Mouse (Mus musculus) T-cell, adult 2 months (primary cell): Measurements from ENCODE around the gene Il25.

ENCODE experiments used
- DNase-seq: peaks from one replicate; pipeline ENCODE4 v3.0.0; 2022; ENCODE audit warnings: low spot score

Il25 gene

DNA sequence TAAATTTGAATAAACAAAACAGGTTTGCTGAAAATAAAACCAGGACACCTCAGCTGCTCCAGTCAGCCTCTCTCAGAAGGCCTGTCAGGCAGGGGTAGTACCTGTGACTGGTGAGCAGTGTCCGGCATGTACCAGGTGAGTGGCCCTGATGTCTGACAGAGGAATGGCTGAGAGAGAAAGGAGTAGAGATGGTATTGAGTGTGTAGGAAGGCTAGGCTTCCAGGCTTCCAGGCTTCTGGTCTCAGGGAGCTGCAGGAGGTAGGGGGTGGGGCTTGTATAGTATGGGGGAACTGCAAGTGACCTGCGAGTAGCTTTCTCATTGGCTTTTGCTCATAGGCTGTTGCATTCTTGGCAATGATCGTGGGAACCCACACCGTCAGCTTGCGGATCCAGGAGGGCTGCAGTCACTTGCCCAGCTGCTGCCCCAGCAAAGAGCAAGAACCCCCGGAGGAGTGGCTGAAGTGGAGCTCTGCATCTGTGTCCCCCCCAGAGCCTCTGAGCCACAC is at the start of gene Il25:
Gene Il25 (plus strand): TSS at position 51 of the 506 bp plus-strand sequence.
- DNase-seq = no peak

DNA sequence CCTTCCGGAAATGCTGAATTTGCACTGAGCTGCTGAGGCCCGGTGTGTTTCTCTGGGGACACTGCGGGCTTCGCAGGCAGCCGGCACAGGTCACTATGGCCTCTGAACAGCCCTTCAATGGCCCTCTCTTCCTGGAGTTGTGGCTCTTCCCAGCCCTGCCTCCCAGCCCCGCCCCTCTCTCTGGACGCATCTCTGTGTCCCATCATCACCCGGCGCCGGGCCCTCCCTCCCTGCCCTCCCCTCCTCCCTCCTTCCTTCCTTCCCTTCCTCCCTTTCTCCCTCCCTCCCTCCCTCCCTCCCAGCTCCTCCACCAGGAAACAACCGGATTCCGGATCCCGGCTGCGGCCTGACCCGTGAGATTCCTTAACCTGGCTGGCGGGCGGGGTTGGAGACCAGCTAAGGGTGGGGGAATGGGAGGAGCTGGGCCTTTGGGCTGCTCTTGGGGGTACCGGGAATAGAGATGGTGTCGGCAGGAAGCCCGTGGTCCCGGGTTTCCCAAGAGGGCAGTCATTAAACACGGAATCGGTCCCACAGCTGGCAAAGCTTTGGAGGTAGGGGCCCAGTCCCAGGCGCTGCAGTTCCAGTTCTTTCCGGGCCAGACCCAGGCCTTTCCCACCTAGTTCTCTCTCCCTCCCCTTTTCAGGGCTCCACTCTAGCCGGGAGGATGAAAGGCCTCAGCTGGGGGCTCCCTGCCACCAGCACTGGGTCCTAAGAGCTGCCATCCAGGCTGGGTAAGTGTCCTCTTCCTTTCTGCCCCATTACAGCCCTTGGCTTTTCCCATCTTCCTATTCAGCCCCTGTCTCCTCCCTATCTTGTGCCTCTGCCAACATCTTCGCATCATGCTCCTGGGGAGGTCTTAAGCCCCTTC is 49.1 kb upstream of the Il25 start, which contains the start of the genes Bcl2l2 and Gm20521:
Gene Bcl2l2 (plus strand): TSS at position 224 of the 868 bp plus-strand sequence.
Gene Gm20521 (plus strand): TSS at position 288 of the 868 bp plus-strand sequence.
- no peak for DNase-seq

DNA sequence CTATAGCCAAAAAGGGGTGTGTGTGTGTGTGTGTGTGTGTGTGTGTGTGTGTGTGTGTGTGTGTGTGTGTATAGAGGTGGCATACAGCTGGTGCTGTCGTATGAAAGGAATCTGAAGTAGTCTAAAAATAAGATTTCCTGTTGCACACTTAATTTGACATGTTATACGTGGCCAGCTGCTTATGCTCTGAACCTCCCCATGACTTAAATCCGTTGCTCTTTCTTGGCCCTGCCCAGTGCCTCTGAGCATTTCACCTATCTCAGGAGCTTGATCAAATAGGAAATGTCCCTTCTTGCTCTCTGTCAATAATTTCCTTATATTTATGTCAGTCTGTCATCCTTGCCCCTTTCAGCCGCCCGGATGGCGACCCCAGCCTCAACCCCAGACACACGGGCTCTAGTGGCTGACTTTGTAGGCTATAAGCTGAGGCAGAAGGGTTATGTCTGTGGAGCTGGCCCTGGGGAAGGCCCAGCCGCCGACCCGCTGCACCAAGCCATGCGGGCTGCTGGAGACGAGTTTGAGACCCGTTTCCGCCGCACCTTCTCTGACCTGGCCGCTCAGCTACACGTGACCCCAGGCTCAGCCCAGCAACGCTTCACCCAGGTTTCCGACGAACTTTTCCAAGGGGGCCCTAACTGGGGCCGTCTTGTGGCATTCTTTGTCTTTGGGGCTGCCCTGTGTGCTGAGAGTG is 48.3 kb upstream of the Il25 start:
- no peak for DNase-seq

DNA sequence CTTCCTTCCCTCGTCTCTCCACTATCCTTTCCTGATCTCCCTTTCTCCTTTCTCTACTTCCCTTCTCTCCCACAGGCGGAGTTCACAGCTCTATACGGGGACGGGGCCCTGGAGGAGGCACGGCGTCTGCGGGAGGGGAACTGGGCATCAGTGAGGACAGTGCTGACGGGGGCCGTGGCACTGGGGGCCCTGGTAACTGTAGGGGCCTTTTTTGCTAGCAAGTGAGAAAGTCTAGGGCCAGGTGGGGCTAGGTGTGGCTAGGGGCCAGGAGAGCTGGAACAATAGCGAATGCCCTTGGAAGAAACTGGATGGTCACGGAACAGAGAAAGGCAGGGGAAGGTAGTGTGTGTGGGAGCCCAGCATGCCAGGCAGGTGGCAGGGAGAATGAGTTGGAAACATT is 47.2 kb upstream of the Il25 start:
- no peak for DNase-seq

DNA sequence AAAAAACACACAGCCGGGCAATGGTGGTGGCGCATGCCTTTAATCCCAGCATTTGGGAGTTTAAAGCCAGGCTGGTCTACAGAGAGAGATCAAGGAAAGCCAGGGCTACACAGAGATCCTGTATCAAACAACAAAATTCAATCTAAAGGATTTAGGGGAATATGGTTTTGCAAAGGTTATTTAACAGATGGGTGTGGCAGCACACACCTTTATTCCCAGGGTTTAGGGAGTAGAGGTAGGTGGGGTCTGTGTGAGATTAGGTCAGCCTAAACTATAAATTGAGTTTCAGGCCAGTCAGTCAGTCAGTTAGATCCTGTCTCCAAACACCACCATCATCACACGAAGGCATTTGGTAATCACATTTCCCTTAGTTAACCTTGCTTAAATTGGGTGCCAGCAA is 40.3 kb upstream of the Il25 start, which contains the start of gene Pabpn1:
Gene Pabpn1 (plus strand): TSS at position 301 of the 400 bp plus-strand sequence.
- DNase-seq = no peak

DNA sequence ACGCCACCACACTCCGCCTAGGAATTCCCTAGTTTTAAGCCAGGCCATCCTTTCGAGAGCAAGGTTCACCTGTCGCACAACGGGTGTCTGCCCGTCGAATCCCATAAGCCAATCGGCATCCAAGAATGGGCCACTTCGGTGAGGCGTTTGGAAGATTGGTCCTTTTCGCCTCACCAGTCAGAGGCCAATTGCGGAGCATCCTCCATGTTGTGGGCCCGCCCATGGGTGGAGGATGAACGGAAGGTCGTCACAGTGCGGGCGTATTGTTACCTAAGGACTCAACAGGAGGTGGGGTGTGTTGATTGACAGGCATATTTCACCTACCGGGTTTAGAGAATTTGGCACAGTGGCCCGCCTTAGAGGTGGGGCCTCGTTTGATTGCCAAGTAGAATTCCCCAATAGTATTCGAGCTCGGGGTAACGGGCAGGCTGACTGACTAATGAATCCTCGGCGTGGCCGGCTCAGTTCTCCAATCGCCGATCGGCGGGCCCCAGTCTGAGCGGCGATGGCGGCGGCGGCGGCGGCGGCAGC is 38.8 kb upstream of the Il25 start:
- peak; percentile 99 for DNase-seq

DNA sequence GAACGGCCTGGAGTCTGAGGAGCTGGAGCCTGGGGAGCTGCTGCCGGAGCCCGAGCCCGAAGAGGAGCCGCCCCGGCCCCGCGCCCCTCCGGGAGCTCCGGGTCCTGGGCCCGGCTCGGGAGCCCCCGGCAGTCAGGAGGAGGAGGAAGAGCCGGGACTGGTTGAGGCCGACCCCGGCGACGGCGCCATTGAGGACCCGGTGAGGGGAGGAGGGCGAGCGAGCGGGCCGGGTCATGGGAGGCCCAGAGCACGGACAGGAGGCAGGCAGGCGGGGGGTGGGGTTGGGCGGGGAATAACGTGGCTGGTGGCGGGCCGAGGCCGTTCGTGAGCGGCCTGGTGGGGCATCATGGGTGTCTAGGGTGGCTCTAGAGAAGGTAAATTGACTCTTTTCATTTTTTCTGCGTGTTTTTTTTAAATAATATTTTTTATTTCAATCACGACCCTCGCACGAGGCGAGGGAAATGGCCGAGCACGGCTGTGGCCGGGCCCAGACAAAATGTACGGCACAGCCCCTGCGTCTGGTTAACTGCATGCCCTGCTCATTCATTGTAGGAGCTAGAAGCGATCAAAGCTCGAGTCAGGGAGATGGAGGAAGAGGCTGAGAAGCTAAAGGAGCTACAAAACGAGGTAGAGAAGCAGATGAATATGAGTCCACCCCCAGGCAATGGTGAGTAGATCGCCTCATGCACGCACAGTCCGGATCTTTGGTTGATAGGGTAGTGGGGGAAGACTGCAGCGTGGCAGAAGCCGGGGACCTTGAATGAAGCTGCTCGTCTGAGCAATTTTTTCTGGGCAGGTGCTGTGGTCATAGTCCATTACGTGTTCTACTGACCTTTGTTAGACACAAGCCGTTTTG is 38.0 kb upstream of the Il25 start:
- DNase-seq = no peak

DNA sequence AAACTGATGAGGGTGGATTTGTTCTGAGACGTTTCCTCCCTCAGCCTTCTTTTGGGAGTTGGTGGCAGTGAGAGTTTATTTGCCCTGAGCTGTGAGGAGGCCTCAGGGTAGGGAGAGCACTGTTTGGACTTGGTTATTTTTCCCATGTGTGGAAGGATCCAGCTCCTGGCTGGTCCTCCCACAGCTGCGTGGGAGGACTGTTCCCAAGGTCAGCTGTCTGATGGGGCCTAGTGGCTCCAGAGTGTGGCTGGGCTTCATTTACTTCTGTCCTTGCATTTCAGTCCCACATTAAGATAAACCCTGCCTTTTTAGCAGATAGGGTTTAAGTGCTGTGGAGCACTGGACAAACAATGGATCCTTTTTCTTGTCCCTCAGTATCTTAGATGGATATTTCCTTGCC is 35.0 kb upstream of the Il25 start:
- DNase-seq = no peak

DNA sequence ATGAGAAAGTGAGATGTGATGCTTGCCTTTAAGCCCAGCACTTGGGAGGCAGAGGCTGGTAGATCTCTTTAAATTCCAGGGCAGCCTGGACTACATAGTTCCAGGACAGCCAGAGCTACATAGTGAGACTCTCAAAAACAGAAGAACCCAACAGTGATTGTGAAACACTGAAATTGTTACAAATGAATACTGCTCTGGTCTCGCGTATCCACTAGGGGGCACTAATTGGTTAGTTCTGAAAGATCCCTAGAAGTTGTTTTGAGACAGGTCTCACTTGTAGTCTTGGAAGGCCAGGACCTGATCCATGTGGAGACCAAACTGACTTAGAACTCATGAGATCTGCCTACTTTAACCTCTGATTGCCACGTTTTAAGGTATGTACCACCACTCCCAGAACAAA is 32.1 kb upstream of the Il25 start:
- peak; percentile 51 for DNase-seq

DNA sequence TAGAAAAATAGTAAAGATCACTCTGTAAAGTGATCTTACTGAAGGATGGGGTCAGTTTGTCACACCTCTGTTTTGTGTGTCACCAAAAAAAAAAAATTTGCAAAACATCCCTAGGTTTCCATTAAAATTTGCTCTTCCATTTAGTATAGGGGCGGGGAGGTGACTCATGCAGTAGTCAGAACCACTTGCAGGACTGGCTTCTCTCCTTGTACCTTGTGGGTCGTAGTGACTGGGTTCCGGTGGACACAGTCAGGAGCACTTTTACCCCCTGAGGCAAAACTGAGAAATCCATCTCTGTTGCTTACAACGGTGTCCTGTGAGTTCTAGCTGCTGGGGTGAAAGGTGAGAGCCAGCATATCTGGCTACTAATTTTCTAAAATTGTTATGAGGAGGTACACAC is 28.9 kb upstream of the Il25 start:
- DNase-seq = no peak

DNA sequence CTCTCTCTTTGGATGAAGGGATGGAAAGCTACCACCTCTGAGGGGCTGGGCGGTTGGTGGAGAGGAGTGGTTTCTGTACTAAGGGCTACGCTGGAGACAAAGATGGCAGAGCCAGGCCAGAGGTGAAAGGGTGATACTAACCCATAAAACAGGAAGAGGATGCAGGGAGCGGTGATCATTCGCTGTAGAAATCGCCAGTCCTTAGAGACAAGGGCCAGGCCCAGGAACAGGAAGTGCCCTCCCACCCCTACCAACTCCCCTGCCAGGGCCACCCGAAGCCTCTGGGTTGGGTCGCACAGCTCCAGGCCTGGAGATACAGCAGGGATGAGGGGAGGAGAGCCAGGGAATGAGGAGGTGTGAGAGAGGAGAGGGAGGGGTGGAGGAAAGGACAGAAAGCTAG is 23.8 kb upstream of the Il25 start:
- no peak for DNase-seq

DNA sequence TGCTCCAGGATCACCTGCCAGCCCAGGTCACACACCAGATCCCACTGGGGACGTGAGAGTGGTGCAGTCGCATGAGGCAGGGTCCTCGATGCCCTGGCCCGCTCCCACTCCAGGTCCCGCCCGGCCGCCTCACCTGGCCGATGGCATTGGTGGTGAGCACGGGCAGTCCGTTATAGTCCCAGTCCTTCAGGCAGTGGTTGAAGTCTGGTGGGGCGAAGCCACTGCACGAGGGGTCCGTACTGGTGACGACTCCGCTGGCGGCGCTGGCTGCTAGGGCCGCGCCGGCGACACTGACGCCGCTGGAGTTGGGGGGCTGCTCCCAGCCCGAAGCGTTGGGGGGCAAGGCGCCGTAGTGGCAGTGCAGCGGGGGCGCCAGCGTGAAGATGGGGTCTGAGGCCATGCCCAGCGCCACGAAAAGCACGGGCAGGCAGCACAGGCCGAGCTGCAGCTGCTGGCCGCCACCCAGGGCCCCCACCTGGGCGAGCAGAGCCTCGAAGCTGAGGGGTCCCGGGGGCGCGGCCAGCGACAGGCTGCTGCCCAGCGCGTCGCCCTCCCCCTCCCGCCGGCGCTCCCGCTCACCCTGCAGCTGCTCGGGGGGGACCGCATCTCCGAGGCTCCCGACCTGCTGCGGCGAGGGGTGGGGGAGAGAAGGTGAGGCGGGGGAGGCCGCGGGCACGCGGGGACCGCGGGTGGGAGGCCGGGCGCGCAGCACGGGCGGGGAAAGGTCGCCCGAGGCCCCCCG is 20.2 kb upstream of the Il25 start:
- no peak for DNase-seq

DNA sequence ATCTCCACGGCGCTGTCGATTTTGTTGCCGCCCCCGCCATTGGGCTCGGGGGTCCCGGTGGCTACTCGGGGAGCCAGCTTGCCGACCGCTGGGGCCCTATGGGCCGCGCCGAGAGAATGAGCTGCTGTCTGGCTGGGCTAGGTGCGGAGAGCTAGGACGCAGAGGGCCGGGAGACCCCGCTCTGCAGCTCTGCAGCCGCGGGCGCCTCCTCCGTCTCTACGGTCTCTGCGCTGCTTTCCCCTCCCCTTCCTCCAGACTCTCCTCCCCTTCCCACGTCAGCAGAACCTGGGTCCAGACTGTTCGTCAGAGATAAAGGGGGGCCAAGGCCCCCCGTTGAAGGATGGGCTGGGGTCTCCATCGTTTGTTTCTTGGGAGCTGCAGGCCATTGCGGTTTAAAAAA is 19.6 kb upstream of the Il25 start, which contains the start of gene Slc22a17:
Gene Slc22a17 (minus strand): TSS at position 247 of the 400 bp plus-strand sequence.
- DNase-seq = peak; percentile 40

DNA sequence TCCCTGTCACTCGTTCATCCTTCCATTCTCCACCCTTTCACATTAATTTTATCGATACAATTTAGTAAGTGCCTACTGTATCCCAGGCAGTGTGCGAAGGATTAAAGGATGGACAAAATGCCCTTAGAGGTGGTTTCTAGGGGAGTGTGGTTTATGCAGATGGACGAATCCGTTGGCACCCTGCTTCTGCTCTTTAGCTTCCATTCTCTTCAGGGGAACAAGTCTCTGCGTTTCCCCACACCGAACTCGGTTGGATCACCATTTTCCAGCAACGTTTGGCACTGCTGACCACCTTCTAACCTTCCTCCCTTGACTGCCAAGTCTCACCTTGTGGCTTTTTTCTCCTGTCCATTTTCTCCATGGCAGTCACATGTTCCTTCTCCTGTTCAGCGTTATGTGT is 19.2 kb upstream of the Il25 start:
- no peak for DNase-seq

DNA sequence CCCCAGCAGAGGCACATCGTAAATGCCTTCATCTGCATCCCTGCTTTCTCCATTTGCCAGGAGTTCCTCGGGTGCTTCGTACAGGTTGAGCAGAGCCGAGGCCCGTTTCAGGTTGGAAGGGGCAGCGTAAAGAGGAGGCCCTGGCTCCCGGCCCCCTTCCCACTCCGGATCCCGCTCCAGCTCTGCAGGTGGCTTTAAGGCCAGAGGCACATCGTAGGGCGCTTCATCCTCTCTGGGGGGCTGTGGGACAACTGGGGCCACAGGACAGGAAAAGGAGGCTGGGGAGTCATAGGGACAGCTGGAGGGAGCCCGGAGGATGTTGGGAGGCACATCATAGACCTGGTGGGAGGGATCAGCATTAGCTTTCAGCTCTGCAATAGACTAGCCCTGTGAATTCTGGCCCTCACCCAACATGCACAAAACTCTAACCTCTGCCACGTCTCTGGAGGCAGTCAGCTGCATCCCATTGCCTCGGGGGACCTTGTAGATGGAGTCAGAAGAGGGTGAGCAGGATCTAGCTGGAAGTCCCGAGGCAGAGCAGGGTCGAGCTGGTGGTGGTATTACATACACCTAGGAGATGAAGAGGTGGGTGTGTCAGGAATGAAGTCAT is 12.3 kb upstream of the Il25 start:
- DNase-seq = no peak

DNA sequence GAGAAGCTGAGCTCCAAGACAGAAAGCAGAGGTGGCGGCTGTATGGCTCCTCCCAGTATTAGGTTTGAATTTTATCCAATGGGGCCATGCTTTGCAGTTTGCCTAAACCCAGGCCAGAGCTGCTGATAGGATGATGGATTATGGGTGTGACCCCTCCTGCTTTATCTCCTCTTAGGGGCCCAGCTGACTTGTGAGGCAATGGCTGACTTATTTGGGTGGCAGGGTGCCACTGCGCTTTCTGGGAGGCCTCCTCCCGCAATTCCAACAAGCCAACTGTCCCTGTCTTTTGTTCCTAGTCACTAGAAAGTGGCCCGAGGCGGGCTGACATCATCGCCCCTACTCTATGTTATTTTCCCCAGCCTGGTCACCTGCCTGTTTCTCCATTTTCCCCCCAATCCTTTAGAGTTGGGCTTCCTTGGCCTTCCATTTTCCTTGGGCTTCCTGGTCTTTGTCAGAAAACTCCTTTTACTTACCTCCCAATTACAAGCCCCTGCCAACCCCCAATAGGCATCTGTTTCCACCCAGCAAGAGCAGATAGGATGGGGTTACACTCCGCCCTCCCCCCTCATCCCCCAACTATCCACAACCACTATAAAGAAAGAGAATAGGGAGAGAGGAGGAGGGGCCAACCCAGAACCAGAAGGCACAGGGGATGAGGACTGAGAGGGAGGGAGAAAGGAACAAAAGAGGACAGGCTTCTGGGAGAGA is 7.7 kb upstream of the Il25 start:
- DNase-seq = no peak

DNA sequence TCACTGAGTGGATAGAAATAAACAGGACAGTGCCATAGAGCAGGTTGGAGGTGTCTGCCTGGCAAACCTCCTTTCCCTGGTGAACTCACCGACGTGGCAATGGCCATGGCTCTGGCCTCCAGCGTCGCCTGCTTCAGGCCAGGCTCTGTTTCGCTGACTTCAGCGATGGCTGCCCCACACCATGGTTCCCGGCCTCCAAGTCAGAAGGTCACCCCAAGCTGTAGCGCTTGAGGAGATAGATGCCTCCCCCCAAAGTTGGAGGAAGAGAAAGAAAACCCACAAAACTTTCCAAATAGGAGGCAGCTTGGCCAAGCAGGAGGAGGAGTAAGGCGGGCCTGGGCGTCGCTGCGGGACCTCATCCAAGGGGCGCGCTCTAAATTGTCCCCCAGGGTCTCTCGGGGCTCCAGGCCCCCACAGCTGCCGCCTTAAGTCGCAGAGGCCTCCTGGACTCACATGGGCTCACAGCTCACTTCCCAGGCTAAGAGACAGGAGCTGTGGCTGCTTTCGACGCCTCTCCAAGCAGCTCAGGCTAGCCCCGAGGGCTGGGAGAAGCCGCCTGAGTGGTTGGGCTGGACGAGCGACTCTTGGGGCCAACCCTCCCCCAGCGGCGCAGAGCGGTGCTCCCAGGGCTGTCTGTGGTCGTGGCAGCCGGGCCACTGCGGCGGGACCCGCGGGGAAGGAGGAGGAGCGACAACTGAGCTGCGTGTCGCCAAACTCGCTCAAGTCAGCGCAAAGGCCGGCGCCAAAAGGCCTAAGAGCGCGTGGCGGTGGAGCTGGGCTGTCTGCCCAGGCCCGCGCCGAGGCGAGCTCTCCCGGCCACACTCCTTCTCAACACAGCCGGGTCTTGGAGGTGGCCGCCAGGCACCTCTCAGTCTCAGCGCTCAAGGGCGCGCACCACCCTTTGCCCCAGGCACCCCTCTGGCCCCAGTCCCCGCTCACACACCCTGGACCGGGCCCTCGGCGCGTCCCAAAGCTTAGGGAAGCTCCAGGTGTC is 6.8 kb upstream of the Il25 start, which contains the start of gene Efs:
Gene Efs (minus strand): TSS at position 778 of the 994 bp plus-strand sequence.
- DNase-seq = no peak

DNA sequence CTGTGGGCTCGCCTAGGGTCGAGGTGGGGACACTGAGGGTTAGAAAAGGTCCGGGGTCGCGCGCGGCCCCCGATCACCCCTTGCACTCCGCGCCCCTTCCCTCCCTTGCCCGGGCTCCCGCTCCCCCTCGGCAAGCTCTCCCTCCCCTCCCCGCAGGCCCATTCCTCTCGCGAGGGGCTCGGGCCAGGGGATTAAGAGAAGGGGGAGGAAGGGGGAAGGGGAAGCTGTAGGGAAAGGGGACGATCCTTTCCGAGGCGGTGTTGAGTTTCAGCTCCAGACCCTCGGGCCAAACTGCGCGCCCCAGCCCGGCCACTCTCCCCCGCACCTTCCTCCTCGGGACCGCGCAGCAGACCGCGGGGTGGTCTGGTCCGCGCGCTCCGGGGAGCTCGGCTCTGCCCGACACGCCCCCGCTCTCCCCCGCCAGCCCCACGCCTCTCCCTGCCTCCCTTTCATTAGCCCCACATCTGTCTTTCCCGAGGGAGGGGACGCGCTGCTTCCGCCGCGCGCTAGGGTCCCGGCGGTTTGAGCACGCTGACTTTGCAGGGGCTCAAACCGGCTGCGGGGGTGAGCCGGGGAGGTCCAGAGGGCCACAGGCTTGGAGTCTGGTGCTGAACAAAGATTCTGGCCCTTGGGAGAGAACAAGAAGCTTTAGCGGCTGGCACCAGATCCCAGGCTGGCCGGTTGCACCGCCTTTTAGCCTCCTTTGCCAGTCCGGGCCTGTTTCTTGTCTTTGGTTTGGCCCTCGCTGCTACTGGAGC is 5.9 kb upstream of the Il25 start:
- no peak for DNase-seq
